Mouse (Mus musculus): ENCODE measurements around the gene Ocel1. TPM values are rescaled to one million over a fixed set of nuclear protein-coding genes. Genes with fewer than 3 reads are reported as not detected.

The Ocel1 gene
- polyA plus RNA-seq, 1 experiment = 10.2 TPM

DNA sequence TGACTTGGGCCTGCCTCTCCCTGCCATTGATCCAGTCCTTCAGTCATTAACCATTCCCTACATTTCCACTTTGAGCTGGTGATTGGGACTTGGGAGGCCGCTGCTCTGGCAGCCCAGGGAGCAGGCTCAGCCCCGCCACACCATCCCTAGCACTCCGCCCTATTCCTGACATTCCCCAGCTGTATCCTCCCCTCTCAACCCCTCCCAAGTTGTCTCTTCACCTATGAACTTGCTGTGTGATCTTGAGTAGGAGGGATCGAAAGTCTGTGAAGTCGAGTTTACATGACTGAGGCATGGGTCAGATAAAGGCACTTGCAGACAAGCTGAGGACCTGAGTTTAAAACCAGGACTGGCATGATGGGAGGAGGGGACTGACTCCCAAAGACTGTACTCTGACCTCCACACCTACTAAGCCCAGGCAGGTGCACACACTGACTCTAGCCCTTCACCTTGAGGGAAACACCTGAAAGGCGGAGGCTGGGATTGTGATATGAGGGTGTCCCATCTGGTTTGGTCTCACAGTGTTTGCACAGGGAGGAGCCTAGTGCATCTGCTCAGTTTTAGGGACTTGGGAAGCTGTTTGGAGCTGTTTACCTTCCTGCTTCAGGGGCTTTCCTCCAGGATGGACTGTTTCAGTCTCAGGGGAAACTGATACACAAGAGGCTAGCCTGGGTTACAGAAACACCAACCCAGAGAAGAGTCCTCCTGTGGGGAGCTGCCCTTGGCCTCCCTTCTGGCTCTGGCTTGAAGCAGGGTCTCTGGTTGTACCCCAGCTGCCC is 32.2 kb downstream of the Ocel1 start:
- no peak for DNase-seq (ENCODE audit: low read depth)

GRCm38 (mm10) chr8:71404011-71404410 is 32.9 kb downstream of the Ocel1 start:
- no peak for DNase-seq (ENCODE audit: low read depth)

DNA sequence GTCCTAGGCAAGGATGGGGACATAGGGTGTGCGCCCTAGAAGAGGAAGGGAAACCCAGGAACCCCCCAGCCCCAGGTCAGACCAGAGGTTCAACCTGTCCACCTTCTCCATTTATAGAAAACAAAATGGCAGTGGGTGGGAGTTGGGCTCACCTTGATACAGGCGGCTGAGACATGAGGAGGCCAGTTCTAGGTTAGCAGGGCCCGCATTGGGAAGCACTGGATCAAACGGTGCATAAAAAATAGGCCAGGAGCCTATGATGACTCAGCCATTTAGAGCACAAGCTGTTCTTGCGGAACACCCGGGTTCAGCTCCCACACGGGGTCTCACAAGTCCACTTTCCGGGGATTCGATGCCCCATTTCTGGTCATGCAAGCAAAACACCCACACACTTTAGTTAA is 33.9 kb downstream of the Ocel1 start:
- DNase-seq (ENCODE audit: low read depth) = no peak

- DNase-seq (ENCODE audit: low read depth) = no peak
Observed at GRCm38 (mm10) chr8:71405401-71406098, 34.5 kb downstream of the Ocel1 start, which contains the start of gene Ankle1. Gene Ankle1 (plus strand): TSS chr8:71406010.

- no peak for DNase-seq (ENCODE audit: low read depth)
Observed at GRCm38 (mm10) chr8:71406099-71407015, 35.3 kb downstream of the Ocel1 start.

DNA sequence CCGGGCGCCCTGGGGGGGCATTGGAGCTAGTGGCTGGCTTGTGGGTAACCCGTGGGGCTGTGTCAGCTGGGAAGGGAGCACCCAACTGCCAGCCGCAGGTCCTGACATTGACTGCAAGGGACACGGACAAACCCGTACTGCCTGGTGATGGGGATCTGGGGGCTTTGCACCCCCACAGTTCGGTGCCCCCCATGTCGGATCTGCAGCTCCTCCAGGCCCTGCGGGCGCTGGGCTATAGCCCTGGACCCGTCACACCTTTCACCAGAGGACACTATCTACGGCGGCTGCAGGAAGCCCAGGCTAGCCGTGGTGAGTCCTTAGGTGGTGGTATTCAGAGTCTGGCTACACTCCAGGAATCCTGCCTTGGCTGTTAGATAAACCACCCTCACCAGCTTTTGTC is 36.3 kb downstream of the Ocel1 start:
- DNase-seq (ENCODE audit: low read depth) = no peak

GRCm38 (mm10) chr8:71408231-71408630 is 37.1 kb downstream of the Ocel1 start:
- no peak for DNase-seq (ENCODE audit: low read depth)

DNA sequence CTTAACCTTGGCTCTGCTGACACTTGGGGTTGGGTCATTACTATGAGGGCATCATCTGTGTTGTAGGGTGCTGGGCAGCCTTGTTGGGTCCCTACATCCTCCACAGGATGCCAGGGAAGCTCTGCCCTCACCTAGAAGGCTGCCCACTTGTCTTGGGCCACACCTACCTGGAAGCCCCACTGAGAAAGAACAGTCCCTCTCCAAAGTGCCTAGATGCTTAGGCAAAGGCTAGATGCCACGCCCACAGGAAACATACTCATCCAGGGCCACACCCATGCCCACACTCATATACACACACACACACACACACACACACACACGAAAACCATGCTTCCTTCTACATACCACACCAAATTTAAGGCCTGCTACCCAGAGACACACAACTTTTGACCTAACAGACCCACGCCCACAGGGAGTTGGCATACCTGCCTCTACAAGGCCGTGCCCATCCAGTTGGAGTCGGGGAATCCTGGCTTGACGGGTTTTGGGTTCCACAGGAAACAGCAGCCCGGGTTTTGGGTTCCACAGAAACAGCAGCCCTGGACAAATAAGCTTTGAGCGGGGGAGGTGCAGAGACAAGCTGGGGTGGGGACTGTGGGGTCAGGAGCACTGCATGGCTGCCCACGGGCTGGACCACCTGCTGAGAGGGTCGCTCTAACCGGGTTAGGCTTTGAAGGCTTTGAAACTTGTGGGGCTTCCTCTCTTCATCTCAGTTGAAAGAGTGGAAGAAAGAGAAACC is 40.6 kb downstream of the Ocel1 start:
- no peak for DNase-seq (ENCODE audit: low read depth)

GRCm38 (mm10) chr8:71422121-71422520 is 51.0 kb downstream of the Ocel1 start:
- no peak for DNase-seq (ENCODE audit: low read depth)

Other genes with a start within 250 kb of the Ocel1 start
- gene Myo9b, start 98.6 kb upstream of the Ocel1 start, polyA plus RNA-seq (2012; rRNA removed) = 17.7 and 20.8 TPM in 2 replicates
- gene Haus8, start 98.4 kb upstream of the Ocel1 start, polyA plus RNA-seq (2012; rRNA removed) = 2.8 and 3.6 TPM in 2 replicates
- 157 and 172 TPM in 2 replicates for gene Use1, start 4.5 kb upstream of the Ocel1 start, polyA plus RNA-seq (2012; rRNA removed)
- gene Nr2f6, start 10.7 kb downstream of the Ocel1 start, polyA plus RNA-seq (2012; rRNA removed) = 133 and 165 TPM in 2 replicates
- 40.6 and 59.8 TPM in 2 replicates for gene Ushbp1, start 24.5 kb downstream of the Ocel1 start, polyA plus RNA-seq (2012; rRNA removed)
- 107 and 126 TPM in 2 replicates for gene Babam1, start 25.6 kb downstream of the Ocel1 start, polyA plus RNA-seq (2012; rRNA removed)
- gene Ankle1, start 34.7 kb downstream of the Ocel1 start, polyA plus RNA-seq (2012; rRNA removed) = 1.8 TPM in 2 replicates
- 24.1 and 29.2 TPM in 2 replicates for gene Abhd8, start 92.4 kb downstream of the Ocel1 start, polyA plus RNA-seq (2012; rRNA removed)
- gene Mrpl34, start 93.7 kb downstream of the Ocel1 start, polyA plus RNA-seq (2012; rRNA removed) = 49.9 and 63.7 TPM in 2 replicates
- gene Dda1, start 97.9 kb downstream of the Ocel1 start, polyA plus RNA-seq (2012; rRNA removed) = 95.7 and 103 TPM in 2 replicates
- 18.3 and 18.9 TPM in 2 replicates for gene Ano8, start 114.7 kb downstream of the Ocel1 start, polyA plus RNA-seq (2012; rRNA removed)
- 19.0 and 21.4 TPM in 2 replicates for gene Gtpbp3, start 116.8 kb downstream of the Ocel1 start, polyA plus RNA-seq (2012; rRNA removed)
- gene Plvap, start 140.5 kb downstream of the Ocel1 start, polyA plus RNA-seq (2012; rRNA removed) = 91.9 and 104 TPM in 2 replicates
- 0.07 TPM in 1 of 2 replicates, not detected in the other for gene Ccdc194, start 154.4 kb downstream of the Ocel1 start, polyA plus RNA-seq (2012; rRNA removed)
- gene Bst2, start 166.2 kb downstream of the Ocel1 start, polyA plus RNA-seq (2012; rRNA removed) = 123 and 139 TPM in 2 replicates
- 144 and 146 TPM in 2 replicates for gene Mvb12a, start 171.6 kb downstream of the Ocel1 start, polyA plus RNA-seq (2012; rRNA removed)
- 3.4 and 4.1 TPM in 2 replicates for gene Tmem221, start 187.6 kb downstream of the Ocel1 start, polyA plus RNA-seq (2012; rRNA removed)
- 0.41 and 0.53 TPM in 2 replicates for gene Nxnl1, start 195.3 kb downstream of the Ocel1 start, polyA plus RNA-seq (2012; rRNA removed)
- 227 and 307 TPM in 2 replicates for gene Slc27a1, start 197.6 kb downstream of the Ocel1 start, polyA plus RNA-seq (2012; rRNA removed)
- 111 and 134 TPM in 2 replicates for gene Pgls, start 220.9 kb downstream of the Ocel1 start, polyA plus RNA-seq (2012; rRNA removed)
- gene Fam129c, start 226.3 kb downstream of the Ocel1 start, polyA plus RNA-seq (2012; rRNA removed) = 2.1 and 2.2 TPM in 2 replicates
- gene Colgalt1, start 239.7 kb downstream of the Ocel1 start, polyA plus RNA-seq (2012; rRNA removed) = 140 and 155 TPM in 2 replicates

All from gonadal fat pad, adult 2 months (tissue).